Mouse (Mus musculus) heart, adult 2 months (tissue): ENCODE measurements around the gene Meis2. TPM values are rescaled to one million over a fixed set of nuclear protein-coding genes. Genes with fewer than 3 reads are reported as not detected.

Experiments used
- DNase-seq, 2 experiments: peaks; one replicate each; pipeline ENCODE4 v3.0.0; 2021
- H3K27ac ChIP-seq: fragments of 200-600 bp; 2 replicates; pipeline ENCODE4 v1.8.1; 2022
- H3K27me3 ChIP-seq: fragments of 200-500 bp; 2 replicates; pipeline ENCODE4 v1.6.1; 2012; ENCODE audit warnings: mild to moderate bottlenecking, low read length, inconsistent platforms, mixed read lengths; ENCODE audit not compliant: control insufficient read depth, insufficient read depth
- H3K36me3 ChIP-seq: fragments of 200-500 bp; 2 replicates; pipeline ENCODE4 v1.6.1; 2012; ENCODE audit warnings: low read length, inconsistent platforms; ENCODE audit not compliant: control insufficient read depth, insufficient read depth
- H3K4me1 ChIP-seq: fragments of 200-500 bp; 2 replicates; pipeline ENCODE4 v1.6.1; 2011; ENCODE audit warnings: low read length; ENCODE audit not compliant: control insufficient read depth, insufficient read depth
- H3K4me3 ChIP-seq: fragments of 200-600 bp; 2 replicates; pipeline ENCODE4 v1.8.1; 2022
- H3K79me2 ChIP-seq: fragments of 200-500 bp; replicated peaks from 2 replicates; pipeline ENCODE4 v1.6.1; 2012; ENCODE audit warnings: mild to moderate bottlenecking, inconsistent platforms, low read length, moderate library complexity, mixed read lengths; ENCODE audit not compliant: control insufficient read depth, insufficient read depth
- H3K9ac ChIP-seq: fragments of 200-500 bp; 2 replicates; pipeline ENCODE4 v1.6.1; 2012; ENCODE audit warnings: low read depth, mild to moderate bottlenecking, control low read depth, inconsistent platforms, low read length, mixed read lengths
- CTCF ChIP-seq: fragments of 200-600 bp; IDR thresholded peaks from 2 replicates; pipeline ENCODE4 v1.8.1; 2022; ENCODE audit warnings: antibody characterized with exemption, mild to moderate bottlenecking, moderate library complexity
- EP300 ChIP-seq: fragments of 200-500 bp; IDR thresholded peaks from 2 replicates; pipeline ENCODE4 v1.6.1; 2011; ENCODE audit warnings: low read depth, low read length, control low read depth; ENCODE audit not compliant: insufficient read depth
- POLR2A ChIP-seq: fragments of 200-500 bp; IDR thresholded peaks from 2 replicates; pipeline ENCODE4 v1.6.1; 2011; ENCODE audit warnings: mild to moderate bottlenecking, low read depth, low read length, control low read depth; ENCODE audit not compliant: insufficient read depth
- whole genome bisulfite sequencing: fragments of 180-500 bp; shearing (Covaris S2); methylation state at CpG from one replicate; pipeline ENCODE4 v1.1.7; 2018; 5-methylcytosine and 5-hydroxymethylcytosine counted together
- intact Hi-C: fragments of 180-260 bp; cut with DNase I; formaldehyde crosslinking; loops from one replicate; pipeline ENCODE4 v1.15.1; 2025
- polyA plus RNA-seq: library from polyadenylated mRNA; depleted of rRNA; stranded (reverse); fragments of >200 nt; gene quantifications from 2 replicates; pipeline ENCODE4 v1.2.3, GENCODE M21; 2012
- total RNA-seq, 2 experiments: library from RNA; stranded (reverse); gene quantifications; 2 replicates each; pipeline ENCODE4 v1.2.3; 2021

Meis2 gene
- total and polyA plus RNA-seq, 3 experiments, result 16.9 to 30.4 (median 24.9) TPM

DNA sequence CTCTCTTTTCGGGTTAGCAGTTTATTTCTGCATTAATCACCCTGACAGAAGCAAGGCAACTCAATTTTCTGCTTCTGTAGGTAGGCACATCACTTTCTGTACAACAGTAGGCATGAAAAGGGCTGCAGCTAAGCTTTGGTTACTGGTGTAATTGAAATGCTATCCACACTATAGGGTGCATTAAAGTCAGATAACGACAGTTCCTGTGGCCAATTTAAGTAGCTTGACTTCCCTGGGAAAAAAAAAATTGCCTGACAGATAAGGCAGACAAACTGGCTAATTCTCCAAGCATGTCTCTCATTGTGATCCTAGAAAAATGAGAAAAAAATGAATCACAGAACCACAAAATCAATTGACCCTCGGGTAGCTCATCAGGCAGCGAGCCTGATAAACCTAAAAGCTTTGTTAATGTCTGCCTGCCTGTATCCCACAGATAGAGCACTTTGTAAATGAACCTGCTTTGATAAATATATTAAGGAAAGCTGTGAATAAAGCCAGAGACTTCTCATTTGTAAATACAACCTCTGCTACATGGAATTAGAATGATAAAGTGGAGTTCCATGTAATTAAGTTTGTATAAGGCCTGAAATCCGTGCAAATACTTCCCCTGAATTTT, 145.2 kb downstream of the Meis2 start:
- H3K36me3 ChIP-seq, result no peaks in the 10 kb centered on the region; the same call in 1 of the 2 replicates
- H3K27ac ChIP-seq, result no peak overlapping the region
- intact Hi-C loops, result no loop called here
- H3K27me3 ChIP-seq, result no peaks in the 10 kb centered on the region
- H3K79me2 ChIP-seq, result no peaks in the 10 kb centered on the region
- 67% methylated on average over 5 of the region's 5 CpGs for WGBS
- H3K4me3 ChIP-seq, result no peak overlapping the region
- H3K9ac ChIP-seq, result no peak overlapping the region
- H3K4me1 ChIP-seq, result no peaks in the 10 kb centered on the region
- no peak for TF ChIP-seq POLR2A
- TF ChIP-seq CTCF, result no peak
- TF ChIP-seq EP300, result no peak
- no peak for DNase-seq

DNA sequence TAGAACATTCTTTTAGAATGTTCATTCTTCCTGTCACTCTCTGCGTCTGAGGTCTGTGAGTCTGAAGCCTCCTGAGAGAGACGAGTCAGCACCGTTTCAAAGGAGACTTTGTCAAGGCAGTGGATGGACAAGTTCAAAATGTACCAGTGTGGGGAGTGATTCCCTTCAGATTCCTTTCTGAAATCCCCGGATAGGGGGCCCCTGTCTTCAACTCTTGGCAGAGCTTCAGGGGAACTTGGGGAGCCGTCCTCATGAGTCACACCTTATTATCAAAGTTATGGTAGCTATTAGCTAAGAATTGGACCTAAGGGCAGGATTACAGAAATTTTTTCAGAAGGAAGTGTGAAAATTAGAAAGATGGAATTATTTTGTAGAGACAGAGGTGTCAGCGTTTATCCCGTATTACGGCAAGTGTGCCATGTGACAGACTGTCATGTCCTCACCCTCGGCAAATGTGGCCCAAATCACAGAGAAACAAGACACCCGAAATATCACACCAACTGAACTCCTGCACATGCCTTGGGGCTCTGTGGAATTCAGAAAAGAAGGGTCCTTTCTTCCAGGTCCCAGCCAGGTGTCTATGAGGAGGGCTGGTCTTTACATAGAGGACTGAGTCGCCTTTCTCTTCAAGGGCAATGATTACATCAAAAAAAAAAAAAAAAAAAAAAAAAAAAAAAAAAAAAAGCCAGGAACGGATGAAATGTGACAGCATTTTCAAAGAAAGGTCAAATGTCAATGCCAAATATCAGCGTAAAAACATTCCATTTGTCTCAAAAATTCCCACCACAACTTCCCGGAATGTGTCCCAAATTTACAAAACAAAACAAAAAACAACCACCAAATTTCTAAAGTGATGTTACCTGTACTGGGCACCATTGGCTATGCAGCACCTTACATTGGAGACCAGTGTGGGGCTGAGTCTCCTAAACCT, 146.2 kb downstream of the Meis2 start:
- DNase-seq, result no peak
- Histone ChIP-seq H3K4me1 (no peaks in the 10 kb centered on the region), H3K36me3 (no peaks in the 10 kb centered on the region; the same call in 1 of the 2 replicates), H3K9ac (no peak overlapping the region), H3K4me3 (no peak overlapping the region), H3K79me2 (no peaks in the 10 kb centered on the region), H3K27me3 (no peaks in the 10 kb centered on the region), H3K27ac (no peak overlapping the region)
- intact Hi-C loops, result no loop called here
- WGBS, result 84% methylated on average over 14 of the region's 14 CpGs
- TF ChIP-seq CTCF, result no peak
- TF ChIP-seq POLR2A, result no peak
- no peak for TF ChIP-seq EP300

DNA sequence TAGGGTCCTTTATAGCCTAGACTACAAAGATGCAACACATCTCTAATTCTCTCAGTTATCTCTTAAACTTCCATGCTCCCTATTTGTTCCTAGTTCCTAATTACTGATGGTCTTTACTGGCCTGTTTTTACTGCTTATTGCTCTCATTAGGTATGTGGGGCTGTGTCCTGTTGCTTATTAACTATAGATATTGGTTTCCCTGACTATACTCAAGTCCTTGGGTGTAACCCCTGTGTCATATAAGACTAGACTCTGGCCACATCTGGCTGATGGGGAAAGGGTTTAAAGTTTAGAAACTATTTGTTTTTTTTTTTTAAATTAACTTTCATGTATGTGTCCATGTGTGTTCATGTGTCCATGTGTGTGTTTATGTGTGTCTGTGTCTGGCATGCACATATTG, 147.1 kb downstream of the Meis2 start:
- Histone ChIP-seq H3K27me3 (no peaks in the 10 kb centered on the region), H3K79me2 (no peaks in the 10 kb centered on the region), H3K4me1 (no peaks in the 10 kb centered on the region), H3K36me3 (no peaks in the 10 kb centered on the region), H3K9ac (no peak overlapping the region), H3K4me3 (no peak overlapping the region), H3K27ac (no peak overlapping the region)
- intact Hi-C loops, result no loop called here
- no peak for DNase-seq
- TF ChIP-seq POLR2A, result no peak
- no peak for TF ChIP-seq CTCF
- TF ChIP-seq EP300, result no peak

DNA sequence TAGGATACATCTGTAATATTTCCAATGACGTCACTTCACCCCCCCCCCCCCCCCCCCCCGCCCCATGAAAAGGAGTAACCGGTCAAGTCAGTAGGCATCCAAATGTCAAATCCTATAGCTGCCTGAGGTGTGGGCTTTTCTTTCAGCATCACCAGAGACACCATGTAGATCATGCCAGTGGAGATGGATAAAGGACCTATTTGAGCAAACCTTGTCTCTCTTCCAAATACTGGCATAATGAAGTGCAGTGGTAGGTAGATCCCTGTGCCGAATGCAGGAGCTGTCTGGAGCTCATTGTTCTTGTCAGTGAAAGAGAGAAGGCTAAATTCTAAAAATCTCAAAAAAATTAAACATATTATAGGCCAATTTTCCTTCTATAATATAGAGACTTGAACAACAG, 151.1 kb downstream of the Meis2 start:
- DNase-seq, result no peak
- H3K27me3 ChIP-seq, result no peaks in the 10 kb centered on the region
- TF ChIP-seq EP300 (no peak), CTCF (no peak), POLR2A (no peak)
- H3K4me3 ChIP-seq, result no peak overlapping the region
- no peak overlapping the region for H3K9ac ChIP-seq
- no peaks in the 10 kb centered on the region for H3K79me2 ChIP-seq
- peaks cover 1% of the 10 kb centered on the region for H3K4me1 ChIP-seq
- no peak overlapping the region for H3K27ac ChIP-seq
- no peaks in the 10 kb centered on the region; the same call in 1 of the 2 replicates for H3K36me3 ChIP-seq
- WGBS, result 47% methylated on average over 4 of the region's 4 CpGs
- intact Hi-C loops, result no loop called here

DNA sequence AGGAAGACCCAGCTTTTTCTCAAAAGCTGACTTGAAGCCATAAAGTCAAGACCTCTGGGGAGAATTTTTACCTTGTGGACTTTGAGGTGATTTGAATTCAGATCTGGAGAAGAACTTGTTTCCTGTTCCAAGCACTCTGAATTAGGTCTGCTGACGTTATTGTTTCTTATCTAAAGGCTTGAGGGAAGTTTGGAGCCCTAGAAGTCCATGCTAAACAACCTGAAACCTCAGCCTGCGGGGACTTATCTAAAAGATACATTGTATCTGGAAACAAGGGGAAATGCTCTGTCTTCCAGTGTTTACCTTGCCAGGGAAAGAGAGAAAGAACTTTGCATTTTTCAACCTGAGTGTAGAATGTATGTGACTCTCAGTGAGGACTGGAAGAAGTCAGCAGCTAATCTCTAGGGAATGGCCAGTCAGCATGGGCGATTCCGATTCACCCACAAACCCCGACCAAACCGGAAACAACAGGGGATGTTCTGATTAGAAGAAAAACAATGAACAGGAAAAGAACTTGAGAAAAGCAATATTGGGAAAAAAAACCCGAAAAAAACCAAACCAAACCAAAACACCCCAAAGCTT, 152.6 kb downstream of the Meis2 start:
- TF ChIP-seq POLR2A (no peak), CTCF (no peak), EP300 (no peak)
- intact Hi-C loops, result no loop called here
- Histone ChIP-seq H3K27me3 (no peaks in the 10 kb centered on the region), H3K4me1 (peaks cover 1% of the 10 kb centered on the region), H3K27ac (no peak overlapping the region), H3K79me2 (no peaks in the 10 kb centered on the region), H3K9ac (no peak overlapping the region), H3K4me3 (no peak overlapping the region), H3K36me3 (no peaks in the 10 kb centered on the region; the same call in 1 of the 2 replicates)
- DNase-seq, result no peak
- 31% methylated on average over 7 of the region's 7 CpGs for WGBS
